Mouse (Mus musculus) ES-E14 (cell line): ENCODE measurements around the gene St8sia1. TPM values are rescaled to one million over a fixed set of nuclear protein-coding genes. Genes with fewer than 3 reads are reported as not detected.

Source experiments
- DNase-seq: peaks from one replicate; pipeline ENCODE4 v3.0.0-alpha.2; 2013; ENCODE audit warnings: low read depth, low spot score
- H3K27ac ChIP-seq: 2 replicates; pipeline ENCODE4 v1.5.1; 2012; ENCODE audit warnings: low read depth, mild to moderate bottlenecking, low read length, moderate library complexity, mixed read lengths; ENCODE audit not compliant: poor library complexity, insufficient read depth, severe bottlenecking
- H3K36me3 ChIP-seq: 2 replicates; pipeline ENCODE4 v1.6.1; 2012; ENCODE audit warnings: mild to moderate bottlenecking, low read length, moderate library complexity, mixed read lengths; ENCODE audit not compliant: control insufficient read depth, poor library complexity, insufficient read depth, severe bottlenecking
- H3K4me1 ChIP-seq, 2 experiments: fragments of 150-350 bp in 1 of 2; sonication (generic) in 1 of 2; 2 replicates each; pipeline ENCODE4 v1.6.1; 2012; ENCODE audit warnings: low read length in 2 of 2, mild to moderate bottlenecking in 1 of 2, mixed read lengths in 1 of 2; ENCODE audit not compliant: control insufficient read depth in 2 of 2, insufficient read depth in 2 of 2, poor library complexity in 1 of 2
- H3K4me3 ChIP-seq, 2 experiments: fragments of 150-350 bp in 1 of 2; sonication (generic) in 1 of 2; 2 replicates each; pipeline ENCODE4 v1.5.1; 2012; ENCODE audit warnings: low read length in 2 of 2, low read depth in 1 of 2, mild to moderate bottlenecking in 1 of 2, mixed read lengths in 1 of 2; ENCODE audit not compliant: insufficient read depth in 1 of 2, poor library complexity in 1 of 2, severe bottlenecking in 1 of 2
- H3K9ac ChIP-seq: 2 replicates; pipeline ENCODE4 v1.6.1; 2012; ENCODE audit warnings: low read depth, mild to moderate bottlenecking, low read length, mixed read lengths; ENCODE audit not compliant: poor library complexity, insufficient read depth, severe bottlenecking
- H3K9me3 ChIP-seq: fragments of 150-350 bp; sonication (generic); 2 replicates; pipeline ENCODE4 v1.6.1; 2012; ENCODE audit warnings: low read depth, mild to moderate bottlenecking, low read length; ENCODE audit not compliant: control insufficient read depth, insufficient read depth
- CHD2 ChIP-seq: IDR thresholded peaks from 2 replicates; pipeline ENCODE4 v1.6.1; 2014; ENCODE audit warnings: mild to moderate bottlenecking, low read depth, low read length, inconsistent platforms
- HCFC1 ChIP-seq: IDR thresholded peaks from 2 replicates; pipeline ENCODE4 v1.6.1; 2012; ENCODE audit warnings: low read length, inconsistent platforms, borderline replicate concordance; ENCODE audit not compliant: insufficient read depth
- MAFK ChIP-seq: IDR thresholded peaks from 2 replicates; pipeline ENCODE4 v1.6.1; 2014; ENCODE audit warnings: mild to moderate bottlenecking, low read depth, low read length, inconsistent platforms; ENCODE audit not compliant: insufficient read depth
- ZC3H11A ChIP-seq: IDR thresholded peaks from 2 replicates; pipeline ENCODE4 v1.6.1; 2012; ENCODE audit warnings: low read depth, mild to moderate bottlenecking, inconsistent platforms, low read length, borderline replicate concordance
- ZNF384 ChIP-seq: IDR thresholded peaks from 2 replicates; pipeline ENCODE4 v1.6.1; 2012; ENCODE audit warnings: low read depth, low read length, inconsistent platforms
- in situ Hi-C, 2 experiments: fragments of 600-800 bp; cut with MboI; formaldehyde crosslinking; loops; one replicate each; pipeline ENCODE4 v1.15.1; 2025; ENCODE audit warnings: low sequenced_read_pairs in 2 of 2, inconsistent platforms in 1 of 2; ENCODE audit not compliant: unreplicated experiment in 2 of 2
- total RNA-seq: library from RNA; depleted of rRNA; stranded (reverse); fragments of 300-350 nt; gene quantifications from 2 replicates; pipeline ENCODE4 v1.2.3, GENCODE M21; 2012

The St8sia1 gene
- total RNA-seq, 1 experiment: 8.2 TPM

- no peak overlapping the region for H3K4me3 ChIP-seq
- no peak overlapping the region for H3K9ac ChIP-seq
- H3K4me1 ChIP-seq: no peaks in the 10 kb centered on the region
- DNase-seq: no peak
- H3K27ac ChIP-seq: no peak overlapping the region
- TF ChIP-seq CHD2 (no peak), ZNF384 (no peak), MAFK (no peak), HCFC1 (no peak), ZC3H11A (no peak)
- in situ Hi-C loops: no loop called here
- no peaks in the 10 kb centered on the region for H3K9me3 ChIP-seq
- H3K36me3 ChIP-seq: 0 out of 2 replicates have a peak, but pooled peaks cover 5% of the 10 kb centered on the region
Observed at GRCm38 (mm10) chr6:142825449-142825848, 138.8 kb downstream of the St8sia1 start.

GRCm38 (mm10) chr6:142823008-142823787 is 141.1 kb downstream of the St8sia1 start:
- TF ChIP-seq ZNF384 (no peak), HCFC1 (no peak), CHD2 (no peak), MAFK (no peak), ZC3H11A (no peak)
- H3K27ac ChIP-seq: no peak overlapping the region
- in situ Hi-C loops: no loop called here
- H3K36me3 ChIP-seq: 0 out of 2 replicates have a peak, but pooled peaks cover 2% of the 10 kb centered on the region
- no peak overlapping the region for H3K4me3 ChIP-seq
- no peak for DNase-seq
- no peaks in the 10 kb centered on the region for H3K4me1 ChIP-seq
- no peak overlapping the region for H3K9ac ChIP-seq
- H3K9me3 ChIP-seq: no peaks in the 10 kb centered on the region

GRCm38 (mm10) chr6:142818306-142818705 is 145.9 kb downstream of the St8sia1 start:
- Histone ChIP-seq H3K9me3 (no peaks in the 10 kb centered on the region), H3K4me1 (peaks cover 2% of the 10 kb centered on the region in 2 experiments; a peak in 1 of 4 replicates), H3K27ac (no peak overlapping the region), H3K4me3 (no peak overlapping the region), H3K36me3 (no peaks in the 10 kb centered on the region), H3K9ac (no peak overlapping the region)
- DNase-seq: no peak
- in situ Hi-C loops: no loop called here
- TF ChIP-seq ZNF384 (no peak), HCFC1 (no peak), MAFK (no peak), CHD2 (no peak), ZC3H11A (no peak)

GRCm38 (mm10) chr6:142815513-142815912 is 148.7 kb downstream of the St8sia1 start:
- H3K9ac ChIP-seq: no peak overlapping the region
- TF ChIP-seq ZC3H11A (no peak), CHD2 (no peak), MAFK (no peak), ZNF384 (no peak), HCFC1 (no peak)
- no peak overlapping the region for H3K4me3 ChIP-seq
- in situ Hi-C loops: no loop called here
- H3K36me3 ChIP-seq: no peaks in the 10 kb centered on the region
- peaks cover 3 to 5% of the 10 kb centered on the region in 2 experiments; a peak in 2 of 4 replicates for H3K4me1 ChIP-seq
- H3K9me3 ChIP-seq: no peaks in the 10 kb centered on the region
- no peak for DNase-seq
- no peak overlapping the region for H3K27ac ChIP-seq
